Mouse (Mus musculus) ovary, postnatal 14 days (tissue): ENCODE measurements at regions not wholly inside any gene's neighbourhood (a gene's known extent, or its start where the extent isn't known, plus 50 kb on each side); places are given as distances from the start of the nearest gene placed in this dataset.
"Not testable (repeated sequence)": the region's sequence is repeated elsewhere in the genome, so short reads cannot be mapped to it uniquely, and the experiment has no call there.

ENCODE experiments used
- DNase-seq: peaks from one replicate; pipeline ENCODE4 v3.0.0; 2022; ENCODE audit warnings: low spot score

- no peak for DNase-seq
These were observed 53.3 kb upstream of the Creb5 start for GRCm38 (mm10) chr6:53233777-53234176.

- no peak for DNase-seq
These were observed 54.5 kb upstream of the Creb5 start for GRCm38 (mm10) chr6:53232616-53233015.

GRCm38 (mm10) chr6:53229350-53229749, 57.7 kb upstream of the Creb5 start:
- no peak for DNase-seq

GRCm38 (mm10) chr6:53222104-53222503, 65.0 kb upstream of the Creb5 start:
- no peak for DNase-seq

GRCm38 (mm10) chr6:53221668-53222005, 65.4 kb upstream of the Creb5 start:
- no peak for DNase-seq

GRCm38 (mm10) chr6:53220784-53221667, 66.0 kb upstream of the Creb5 start:
- DNase-seq, result peak; percentile 16

- DNase-seq, result no peak
These were observed 68.2 kb upstream of the Creb5 start for GRCm38 (mm10) chr6:53218871-53219286.

GRCm38 (mm10) chr6:53217234-53218015, 69.6 kb upstream of the Creb5 start:
- DNase-seq, result peak; percentile 35

- DNase-seq, result no peak
These were observed 70.4 kb upstream of the Creb5 start for GRCm38 (mm10) chr6:53216715-53217114.

GRCm38 (mm10) chr6:53211420-53211819, 75.7 kb upstream of the Creb5 start:
- DNase-seq, result peak; percentile 43

GRCm38 (mm10) chr6:53209398-53209797, 77.7 kb upstream of the Creb5 start:
- DNase-seq, result no peak

- DNase-seq, result no peak
These were observed 78.6 kb upstream of the Creb5 start for GRCm38 (mm10) chr6:53208474-53208873.

GRCm38 (mm10) chr6:53207781-53208180, 79.3 kb upstream of the Creb5 start:
- DNase-seq, result no peak

GRCm38 (mm10) chr6:53207361-53207760, 79.7 kb upstream of the Creb5 start:
- no peak for DNase-seq

GRCm38 (mm10) chr6:53201281-53201956, 85.7 kb upstream of the Creb5 start:
- no peak for DNase-seq

- no peak for DNase-seq
These were observed 87.6 kb upstream of the Creb5 start for GRCm38 (mm10) chr6:53199474-53199873.

- DNase-seq, result not testable (repeated sequence)
These were observed 104.9 kb upstream of the Creb5 start for GRCm38 (mm10) chr6:53182131-53182530.

GRCm38 (mm10) chr6:53164423-53164841, 96.0 kb upstream of the Jazf1 start:
- DNase-seq, result peak; percentile 14

GRCm38 (mm10) chr6:53163091-53163490, 94.7 kb upstream of the Jazf1 start:
- DNase-seq, result no peak

GRCm38 (mm10) chr6:53161627-53162026, 93.2 kb upstream of the Jazf1 start:
- no peak for DNase-seq

GRCm38 (mm10) chr6:53154621-53155020, 86.2 kb upstream of the Jazf1 start:
- no peak for DNase-seq

GRCm38 (mm10) chr6:53147478-53147877, 79.0 kb upstream of the Jazf1 start:
- DNase-seq, result no peak
